Mouse (Mus musculus): Measurements from ENCODE around the gene Lima1. TPM values are rescaled to one million over a fixed set of nuclear protein-coding genes. Genes with fewer than 3 reads are reported as not detected.

Gene Lima1
- polyA plus RNA-seq, 1 experiment from 2014 or later, result 27.0 TPM

- DNase-seq (ENCODE audit: low spot score), result no peak
- no peak overlapping the region for H3K4me2 ChIP-seq (ENCODE audit: low read length)
- H3K9me3 ChIP-seq (replicated peaks; ENCODE audit: control insufficient read depth, low read length), result no peaks in the 10 kb centered on the region
- peaks cover 8% of the 10 kb centered on the region for H3K4me1 ChIP-seq (ENCODE audit: control insufficient read depth, insufficient read depth, low read length)
- H3K9ac ChIP-seq (ENCODE audit: low read length), result no peak overlapping the region
- H3K36me3 ChIP-seq (ENCODE audit: control insufficient read depth, insufficient read depth, low read length), result no peaks in the 10 kb centered on the region
- no peak overlapping the region for H3K4me3 ChIP-seq (ENCODE audit: low read depth, low read length)
- ATAC-seq, result no peak
- 97% methylated on average over 5 of the region's 5 CpGs for WGBS
- H3K27ac ChIP-seq (ENCODE audit: low read depth, low read length), result no peak overlapping the region
- H3K27me3 ChIP-seq (replicated peaks; ENCODE audit: control insufficient read depth, insufficient read depth, low read length), result no peaks in the 10 kb centered on the region
Measured at GRCm38 (mm10) chr15:99878541-99878940, 3.3 kb upstream of the Lima1 start.

DNA sequence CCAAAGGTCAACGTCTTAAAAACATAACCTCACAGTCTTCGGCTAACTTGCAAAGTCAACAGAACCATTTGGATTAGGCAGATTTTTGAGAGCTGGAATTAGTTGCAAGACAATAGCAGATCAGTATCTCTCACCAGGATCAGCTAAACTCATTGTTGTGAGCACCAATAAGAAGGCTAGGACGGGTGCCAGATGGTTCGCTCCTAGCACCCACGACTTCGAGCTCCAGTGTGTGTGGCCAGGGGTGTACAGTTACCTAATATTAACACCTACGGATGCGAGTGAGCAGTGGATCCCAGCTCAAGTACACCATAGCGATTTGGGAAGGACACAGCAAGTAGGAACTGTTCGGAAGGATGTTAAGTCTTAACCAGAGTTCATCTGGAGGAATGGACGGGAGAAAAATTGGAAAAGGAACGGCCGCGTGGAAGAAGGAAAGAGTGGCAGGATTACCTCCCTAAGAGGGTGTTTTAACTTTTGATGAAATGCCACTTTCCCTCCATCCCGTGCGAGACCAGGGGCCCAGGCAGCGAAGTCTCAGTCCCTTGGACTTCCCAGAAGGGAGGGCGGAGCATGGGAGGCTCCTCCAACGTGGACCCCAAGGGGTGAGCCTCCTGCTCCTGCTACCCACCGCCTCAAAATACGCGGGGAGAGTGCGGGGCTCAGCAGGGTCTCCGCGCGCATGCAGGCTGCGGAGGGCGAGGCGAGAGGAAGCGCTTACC is 483 bp downstream of the Lima1 start:
- peak overlapping the region; percentile 79 for H3K9ac ChIP-seq (ENCODE audit: low read length)
- H3K4me3 ChIP-seq (ENCODE audit: low read depth, low read length), result peak overlapping the region; percentile 71
- H3K4me1 ChIP-seq (ENCODE audit: control insufficient read depth, insufficient read depth, low read length), result peaks cover 12% of the 10 kb centered on the region
- DNase-seq (ENCODE audit: low spot score), result peak; percentile 17
- ATAC-seq, result peak; percentile 70
- H3K4me2 ChIP-seq (ENCODE audit: low read length), result peak overlapping the region; percentile 90
- no peaks in the 10 kb centered on the region for H3K36me3 ChIP-seq (ENCODE audit: control insufficient read depth, insufficient read depth, low read length)
- H3K27me3 ChIP-seq (replicated peaks; ENCODE audit: control insufficient read depth, insufficient read depth, low read length), result no peaks in the 10 kb centered on the region
- no peak overlapping the region for H3K27ac ChIP-seq (ENCODE audit: low read depth, low read length)
- 3% methylated on average over 30 of the region's 30 CpGs for WGBS
- no peaks in the 10 kb centered on the region for H3K9me3 ChIP-seq (replicated peaks; ENCODE audit: control insufficient read depth, low read length)

- Histone ChIP-seq H3K36me3 (ENCODE audit: control insufficient read depth, insufficient read depth, low read length) (no peaks in the 10 kb centered on the region), H3K9ac (ENCODE audit: low read length) (no peak overlapping the region), H3K4me2 (ENCODE audit: low read length) (no peak overlapping the region), H3K4me3 (ENCODE audit: low read depth, low read length) (no peak overlapping the region), H3K4me1 (ENCODE audit: control insufficient read depth, insufficient read depth, low read length) (peaks cover 12% of the 10 kb centered on the region), H3K27me3 (replicated peaks; ENCODE audit: control insufficient read depth, insufficient read depth, low read length) (no peaks in the 10 kb centered on the region), H3K27ac (ENCODE audit: low read depth, low read length) (no peak overlapping the region), H3K9me3 (replicated peaks; ENCODE audit: control insufficient read depth, low read length) (no peaks in the 10 kb centered on the region)
- WGBS, result 52% methylated on average over 3 of the region's 3 CpGs
- DNase-seq (ENCODE audit: low spot score), result no peak
- ATAC-seq, result no peak
Measured at GRCm38 (mm10) chr15:99872543-99872942, 2.7 kb downstream of the Lima1 start.

GRCm38 (mm10) chr15:99867654-99868053 is 7.6 kb downstream of the Lima1 start:
- H3K9me3 ChIP-seq (replicated peaks; ENCODE audit: control insufficient read depth, low read length), result no peaks in the 10 kb centered on the region
- ATAC-seq (no peak), DNase-seq (ENCODE audit: low spot score) (no peak)
- H3K4me3 ChIP-seq (ENCODE audit: low read depth, low read length), result no peak overlapping the region
- H3K9ac ChIP-seq (ENCODE audit: low read length), result no peak overlapping the region
- H3K27me3 ChIP-seq (replicated peaks; ENCODE audit: control insufficient read depth, insufficient read depth, low read length), result no peaks in the 10 kb centered on the region
- no peaks in the 10 kb centered on the region for H3K4me1 ChIP-seq (ENCODE audit: control insufficient read depth, insufficient read depth, low read length)
- H3K4me2 ChIP-seq (ENCODE audit: low read length), result no peak overlapping the region
- H3K36me3 ChIP-seq (ENCODE audit: control insufficient read depth, insufficient read depth, low read length), result no peaks in the 10 kb centered on the region
- 83% methylated on average over 4 of the region's 4 CpGs for WGBS
- H3K27ac ChIP-seq (ENCODE audit: low read depth, low read length), result no peak overlapping the region

DNA sequence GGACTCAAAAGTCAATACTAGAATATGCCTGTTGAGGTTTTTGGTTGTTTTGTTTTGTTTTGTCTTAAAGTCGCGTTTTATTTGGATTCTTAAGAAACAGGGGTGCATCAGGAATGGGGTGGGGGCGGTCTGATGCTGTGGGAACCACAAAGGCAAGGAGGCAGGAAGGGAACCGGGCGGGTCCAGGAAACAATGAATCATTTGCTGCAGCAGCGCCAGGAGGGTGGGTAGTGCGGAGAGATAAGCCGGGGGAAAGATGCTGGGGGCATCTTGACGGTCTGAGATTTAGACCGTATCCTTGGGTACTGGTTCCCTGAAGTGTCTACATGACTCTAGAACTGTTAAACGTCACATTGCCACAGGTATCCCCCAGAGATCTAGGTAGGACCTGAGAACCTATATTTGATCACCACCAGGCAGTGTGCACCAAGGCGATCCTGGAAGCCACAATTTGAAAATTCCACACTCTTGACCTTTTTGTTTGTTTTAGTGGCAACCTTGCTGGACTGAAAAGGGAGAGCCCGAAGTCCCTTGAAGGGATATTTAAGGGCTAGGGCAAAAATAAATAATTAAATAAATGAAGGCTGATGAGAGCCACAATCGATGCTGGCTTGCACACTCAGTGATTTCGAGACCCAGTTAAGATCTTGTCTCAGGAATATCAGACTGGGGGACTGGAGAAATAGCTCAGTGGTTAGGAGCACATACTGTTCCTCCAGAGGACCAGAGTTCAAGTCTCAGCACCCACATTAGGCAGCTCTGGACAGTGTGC is 8.6 kb downstream of the Lima1 start:
- ATAC-seq (no peak), DNase-seq (ENCODE audit: low spot score) (no peak)
- H3K4me2 ChIP-seq (ENCODE audit: low read length), result no peak overlapping the region
- no peaks in the 10 kb centered on the region for H3K27me3 ChIP-seq (replicated peaks; ENCODE audit: control insufficient read depth, insufficient read depth, low read length)
- peaks cover 4% of the 10 kb centered on the region; the same call in 1 of the 2 replicates for H3K4me1 ChIP-seq (ENCODE audit: control insufficient read depth, insufficient read depth, low read length)
- H3K27ac ChIP-seq (ENCODE audit: low read depth, low read length), result no peak overlapping the region
- 77% methylated on average over 15 of the region's 15 CpGs for WGBS
- H3K36me3 ChIP-seq (ENCODE audit: control insufficient read depth, insufficient read depth, low read length), result no peaks in the 10 kb centered on the region
- no peak overlapping the region for H3K4me3 ChIP-seq (ENCODE audit: low read depth, low read length)
- H3K9me3 ChIP-seq (replicated peaks; ENCODE audit: control insufficient read depth, low read length), result no peaks in the 10 kb centered on the region
- no peak overlapping the region for H3K9ac ChIP-seq (ENCODE audit: low read length)

- no peak overlapping the region for H3K27ac ChIP-seq (ENCODE audit: low read depth, low read length)
- no peaks in the 10 kb centered on the region for H3K9me3 ChIP-seq (replicated peaks; ENCODE audit: control insufficient read depth, low read length)
- no peak overlapping the region for H3K4me3 ChIP-seq (ENCODE audit: low read depth, low read length)
- 41% methylated on average over 5 of the region's 5 CpGs for WGBS
- H3K4me2 ChIP-seq (ENCODE audit: low read length), result no peak overlapping the region
- H3K9ac ChIP-seq (ENCODE audit: low read length), result no peak overlapping the region
- ATAC-seq (no peak), DNase-seq (ENCODE audit: low spot score) (no peak)
- H3K4me1 ChIP-seq (ENCODE audit: control insufficient read depth, insufficient read depth, low read length), result peaks cover 4% of the 10 kb centered on the region; the same call in 1 of the 2 replicates
- no peaks in the 10 kb centered on the region for H3K36me3 ChIP-seq (ENCODE audit: control insufficient read depth, insufficient read depth, low read length)
- no peaks in the 10 kb centered on the region for H3K27me3 ChIP-seq (replicated peaks; ENCODE audit: control insufficient read depth, insufficient read depth, low read length)
Measured at GRCm38 (mm10) chr15:99865942-99866341, 9.3 kb downstream of the Lima1 start.

GRCm38 (mm10) chr15:99865494-99865941 is 9.7 kb downstream of the Lima1 start:
- DNase-seq (ENCODE audit: low spot score) (no peak), ATAC-seq (no peak)
- Histone ChIP-seq H3K4me2 (ENCODE audit: low read length) (no peak overlapping the region), H3K27ac (ENCODE audit: low read depth, low read length) (no peak overlapping the region), H3K27me3 (replicated peaks; ENCODE audit: control insufficient read depth, insufficient read depth, low read length) (no peaks in the 10 kb centered on the region), H3K4me1 (ENCODE audit: control insufficient read depth, insufficient read depth, low read length) (peaks cover 4% of the 10 kb centered on the region), H3K4me3 (ENCODE audit: low read depth, low read length) (no peak overlapping the region), H3K9me3 (replicated peaks; ENCODE audit: control insufficient read depth, low read length) (no peaks in the 10 kb centered on the region), H3K36me3 (ENCODE audit: control insufficient read depth, insufficient read depth, low read length) (no peaks in the 10 kb centered on the region), H3K9ac (ENCODE audit: low read length) (no peak overlapping the region)
- 88% methylated on average over 20 of the region's 20 CpGs for WGBS

- H3K27me3 ChIP-seq (replicated peaks; ENCODE audit: control insufficient read depth, insufficient read depth, low read length), result no peaks in the 10 kb centered on the region
- no peak overlapping the region for H3K4me2 ChIP-seq (ENCODE audit: low read length)
- no peaks in the 10 kb centered on the region for H3K9me3 ChIP-seq (replicated peaks; ENCODE audit: control insufficient read depth, low read length)
- no peak overlapping the region for H3K4me3 ChIP-seq (ENCODE audit: low read depth, low read length)
- H3K9ac ChIP-seq (ENCODE audit: low read length), result no peak overlapping the region
- H3K27ac ChIP-seq (ENCODE audit: low read depth, low read length), result no peak overlapping the region
- H3K36me3 ChIP-seq (ENCODE audit: control insufficient read depth, insufficient read depth, low read length), result no peaks in the 10 kb centered on the region
- peaks cover 8% of the 10 kb centered on the region for H3K4me1 ChIP-seq (ENCODE audit: control insufficient read depth, insufficient read depth, low read length)
- no peak for DNase-seq (ENCODE audit: low spot score)
- no peak for ATAC-seq
- 83% methylated on average over 7 of the region's 7 CpGs for WGBS
Measured at GRCm38 (mm10) chr15:99865046-99865445, 10.2 kb downstream of the Lima1 start.

- DNase-seq (ENCODE audit: low spot score) (no peak), ATAC-seq (no peak)
- 96% methylated on average over 8 of the region's 8 CpGs for WGBS
- no peaks in the 10 kb centered on the region for H3K27me3 ChIP-seq (replicated peaks; ENCODE audit: control insufficient read depth, insufficient read depth, low read length)
- peaks cover 13% of the 10 kb centered on the region for H3K4me1 ChIP-seq (ENCODE audit: control insufficient read depth, insufficient read depth, low read length)
- no peak overlapping the region for H3K27ac ChIP-seq (ENCODE audit: low read depth, low read length)
- H3K36me3 ChIP-seq (ENCODE audit: control insufficient read depth, insufficient read depth, low read length), result no peaks in the 10 kb centered on the region
- H3K4me3 ChIP-seq (ENCODE audit: low read depth, low read length), result no peak overlapping the region
- H3K9ac ChIP-seq (ENCODE audit: low read length), result no peak overlapping the region
- no peaks in the 10 kb centered on the region for H3K9me3 ChIP-seq (replicated peaks; ENCODE audit: control insufficient read depth, low read length)
- H3K4me2 ChIP-seq (ENCODE audit: low read length), result no peak overlapping the region
Measured at GRCm38 (mm10) chr15:99863786-99864185, 11.5 kb downstream of the Lima1 start.

All from forebrain, embryonic 14.5 days (tissue).